Comparison of ENCODE assay signal across 8 mouse cellular contexts in the genomic region with DNA sequence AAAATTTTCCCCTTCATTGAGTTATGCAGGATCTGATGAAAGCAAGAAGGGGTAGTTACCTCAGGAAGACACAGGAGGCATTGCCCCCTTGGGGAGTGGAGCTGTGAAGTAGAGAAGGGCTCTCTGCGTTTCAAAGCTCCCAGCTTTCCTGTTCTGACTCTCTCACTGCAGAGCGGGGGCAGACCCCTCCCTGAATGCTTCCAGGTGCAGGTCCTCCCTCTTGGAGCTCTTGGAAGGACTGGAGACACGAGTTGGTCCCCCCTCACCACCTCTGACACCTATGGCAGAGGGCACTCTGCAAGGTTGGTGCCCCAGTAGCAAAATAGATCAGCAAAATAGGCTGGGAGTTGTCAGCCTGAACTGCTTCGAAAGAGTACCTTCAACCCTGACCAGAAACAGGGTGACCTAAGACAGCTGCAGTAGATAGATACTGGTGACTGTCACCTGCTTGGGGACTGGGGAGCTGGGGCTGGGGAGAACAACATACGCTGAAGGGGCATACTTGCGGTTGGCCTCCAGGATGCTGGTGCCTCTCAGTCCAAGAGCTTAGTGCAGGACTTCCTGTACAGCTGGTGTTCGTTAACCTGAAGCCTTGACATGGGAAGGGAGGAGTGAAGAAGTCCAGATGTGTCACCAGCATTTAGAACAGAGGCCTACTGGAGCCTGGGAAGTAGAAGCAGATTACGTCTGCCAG. TPM values are rescaled to one million over a fixed set of nuclear protein-coding genes. Genes with fewer than 3 reads are reported as not detected.
DNase-seq lines count a peak whose midpoint lies in the region; ATAC-seq lines count a peak whose summit lies in the region.

No protein-coding gene starts in this region.

- peaks cover 58% of the 10 kb centered on the region for H3K4me1 ChIP-seq in embryonic facial prominence, embryonic 10.5 days
- H3K4me1 ChIP-seq in limb, embryonic 13.5 days = peaks cover 65% of the 10 kb centered on the region
- no peaks in the 10 kb centered on the region for H3K4me1 ChIP-seq in forebrain, embryonic 14.5 days (ENCODE audit: control insufficient read depth, insufficient read depth, low read length)

- DNase-seq in kidney, postnatal 10 days = peak; percentile 28
- no peak for DNase-seq in kidney, adult 18-20 months
- DNase-seq in embryonic facial prominence, embryonic 10.5 days (ENCODE audit: low spot score) = peak; percentile 77
- peak; percentile 82 for DNase-seq in thymus, postnatal 0 days (ENCODE audit: low spot score)
- DNase-seq in left cerebral cortex, postnatal 25 days (ENCODE audit: low spot score in 2 of 2) = no peak
- no peak for DNase-seq in forebrain, embryonic 14.5 days (ENCODE audit: low spot score)
- DNase-seq in kidney, adult 8-10 months = no peak

- no peaks in the 10 kb centered on the region for H3K36me3 ChIP-seq in embryonic facial prominence, embryonic 10.5 days (replicated peaks)
- H3K36me3 ChIP-seq in limb, embryonic 13.5 days = no peaks in the 10 kb centered on the region
- H3K36me3 ChIP-seq in forebrain, embryonic 14.5 days (ENCODE audit: control insufficient read depth, insufficient read depth, low read length) = no peaks in the 10 kb centered on the region

- H3K27ac ChIP-seq in embryonic facial prominence, embryonic 10.5 days (replicated peaks) = peak overlapping the region; percentile 81
- H3K27ac ChIP-seq in limb, embryonic 13.5 days = peak overlapping the region; percentile 82
- H3K27ac ChIP-seq in forebrain, embryonic 14.5 days (ENCODE audit: low read depth, low read length) = no peak overlapping the region

- intact Hi-C loops in left cerebral cortex, postnatal 25 days (cut with DNase I) = loop anchor here (10.0 kb wide), 1 partner anchor 299 kb away; a partner anchor contains a TSS

- peak overlapping the region; percentile 3; the same call in 1 of the 2 replicates for H3K4me2 ChIP-seq in limb, embryonic 13.5 days (replicated peaks)
- no peak overlapping the region for H3K4me2 ChIP-seq in forebrain, embryonic 14.5 days (ENCODE audit: low read length)

- H3K4me3 ChIP-seq in embryonic facial prominence, embryonic 10.5 days = no peak overlapping the region; the same call in 1 of the 2 replicates
- H3K4me3 ChIP-seq in limb, embryonic 13.5 days = no peak overlapping the region
- H3K4me3 ChIP-seq in forebrain, embryonic 14.5 days (ENCODE audit: low read depth, low read length) = no peak overlapping the region

- H3K27me3 ChIP-seq in embryonic facial prominence, embryonic 10.5 days (replicated peaks; ENCODE audit: low read depth, poor library complexity, severe bottlenecking) = no peaks in the 10 kb centered on the region
- H3K27me3 ChIP-seq in limb, embryonic 13.5 days = no peaks in the 10 kb centered on the region
- H3K27me3 ChIP-seq in forebrain, embryonic 14.5 days (replicated peaks; ENCODE audit: control insufficient read depth, insufficient read depth, low read length) = no peaks in the 10 kb centered on the region

- H3K9me3 ChIP-seq in embryonic facial prominence, embryonic 10.5 days = no peaks in the 10 kb centered on the region
- no peaks in the 10 kb centered on the region for H3K9me3 ChIP-seq in limb, embryonic 13.5 days
- no peaks in the 10 kb centered on the region for H3K9me3 ChIP-seq in forebrain, embryonic 14.5 days (replicated peaks; ENCODE audit: control insufficient read depth, low read length)

- ATAC-seq in limb, embryonic 13.5 days (ENCODE audit: low FRiP score, low read depth) = 0 out of 2 replicates have a peak, but pooled peaks have one; percentile 3
- ATAC-seq in forebrain, embryonic 14.5 days = no peak

- H3K9ac ChIP-seq in limb, embryonic 13.5 days = no peak overlapping the region
- H3K9ac ChIP-seq in forebrain, embryonic 14.5 days (ENCODE audit: low read length) = no peak overlapping the region

- 26% methylated on average over 8 of the region's 8 CpGs for WGBS in embryonic facial prominence, embryonic 10.5 days
- WGBS in limb, embryonic 13.5 days = 9% methylated on average over 8 of the region's 8 CpGs
- WGBS in forebrain, embryonic 14.5 days = 72% methylated on average over 8 of the region's 8 CpGs

RNA-seq across cellular contexts. Expression of a gene that starts 40.8 kb away (rescaled TPM):
- polyA plus RNA-seq in embryonic facial prominence, embryonic 10.5 days (2016; fragmentation: Nextera tagmentation; extraction: Ambion mirVana) = 6.3 and 8.0 TPM in 2 replicates
- 18.3 and 19.6 TPM in 2 replicates for polyA plus RNA-seq in limb, embryonic 13.5 days (2015; fragmentation: Nextera tagmentation; extraction: Ambion mirVana)
- polyA plus RNA-seq in thymus, postnatal 0 days (2015; fragmentation: Nextera tagmentation; extraction: Ambion mirVana) = 26.2 and 27.3 TPM in 2 replicates
- 1 to 10 TPM; 2.8 to 3.4 TPM for total RNA-seq in left cerebral cortex, postnatal 25 days (2021)
- polyA plus RNA-seq in forebrain, embryonic 14.5 days (2014; fragmentation: Nextera tagmentation; extraction: Ambion mirVana) = 5.0 and 6.1 TPM in 2 replicates

RNA-seq across cellular contexts. Expression of a gene that starts 54.2 kb away (rescaled TPM):
- polyA plus RNA-seq in embryonic facial prominence, embryonic 10.5 days (2016; fragmentation: Nextera tagmentation; extraction: Ambion mirVana) = 34.7 and 35.4 TPM in 2 replicates
- polyA plus RNA-seq in limb, embryonic 13.5 days (2015; fragmentation: Nextera tagmentation; extraction: Ambion mirVana) = 52.3 and 53.4 TPM in 2 replicates
- polyA plus RNA-seq in thymus, postnatal 0 days (2015; fragmentation: Nextera tagmentation; extraction: Ambion mirVana) = 15.4 and 19.0 TPM in 2 replicates
- total RNA-seq in left cerebral cortex, postnatal 25 days (2021) = 100 to 1,000 TPM; 143 to 154 TPM
- 29.7 and 37.9 TPM in 2 replicates for polyA plus RNA-seq in forebrain, embryonic 14.5 days (2014; fragmentation: Nextera tagmentation; extraction: Ambion mirVana)

Comparison
In these comparisons a context has a peak if more than half of its experiments do, and no peak if none do; other contexts are left out.
1. DNase-seq: peak in kidney, postnatal 10 days (single experiment), embryonic facial prominence, embryonic 10.5 days (single experiment) and thymus, postnatal 0 days (single experiment); none in kidney, adult 18-20 months (single experiment), left cerebral cortex, postnatal 25 days (0 of 2), forebrain, embryonic 14.5 days (single experiment) and kidney, adult 8-10 months (0 of 2).